Mouse (Mus musculus) kidney, postnatal 0 days (tissue): ENCODE measurements around the gene Slc2a1. TPM values are rescaled to one million over a fixed set of nuclear protein-coding genes. Genes with fewer than 3 reads are reported as not detected.

Experiments
- ATAC-seq: fragments of 200-750 bp; cut with Nextera tagmentation; replicated peaks from 2 replicates; pipeline ENCODE4 v1.8.0; 2017; ENCODE audit warnings: low read depth, moderate number of reproducible peaks, moderate TSS enrichment, moderate library complexity; ENCODE audit not compliant: low FRiP score
- DNase-seq: peaks from one replicate; pipeline ENCODE4 v3.0.0-alpha.2; 2016; ENCODE audit warnings: low spot score
- H3K27ac ChIP-seq: fragments of 300-500 bp; sonication (generic); 2 replicates; pipeline ENCODE4 v1.5.1; 2014; ENCODE audit warnings: mild to moderate bottlenecking
- H3K27me3 ChIP-seq: fragments of 300-500 bp; sonication (generic); 2 replicates; pipeline ENCODE4 v1.6.1; 2014; ENCODE audit warnings: low read length, mixed read lengths; ENCODE audit not compliant: insufficient read depth
- H3K36me3 ChIP-seq: fragments of 300-500 bp; sonication (generic); 2 replicates; pipeline ENCODE4 v1.6.1; 2014; ENCODE audit warnings: low read length, mixed read lengths; ENCODE audit not compliant: insufficient read depth
- H3K4me1 ChIP-seq: fragments of 300-500 bp; sonication (generic); replicated peaks from 2 replicates; pipeline ENCODE4 v1.6.1; 2014; ENCODE audit warnings: antibody characterized with exemption, low read length, mixed read lengths; ENCODE audit not compliant: insufficient read depth
- H3K4me2 ChIP-seq: fragments of 300-500 bp; sonication (generic); 2 replicates; pipeline ENCODE4 v1.6.1; 2014; ENCODE audit warnings: mild to moderate bottlenecking, low read length, moderate library complexity, mixed read lengths
- H3K4me3 ChIP-seq: fragments of 300-500 bp; sonication (generic); replicated peaks from 2 replicates; pipeline ENCODE4 v1.5.1; 2014; ENCODE audit warnings: low read depth, low read length
- H3K9ac ChIP-seq: fragments of 300-500 bp; sonication (generic); 2 replicates; pipeline ENCODE4 v1.6.1; 2014; ENCODE audit warnings: low read depth, low read length
- H3K9me3 ChIP-seq: fragments of 300-500 bp; sonication (generic); replicated peaks from 2 replicates; pipeline ENCODE4 v1.6.1; 2016; ENCODE audit warnings: low read length, inconsistent platforms, mixed read lengths
- CTCF ChIP-seq: IDR thresholded peaks from 2 replicates; pipeline ENCODE4 v1.5.1; 2016; ENCODE audit warnings: antibody characterized with exemption, low read depth, mild to moderate bottlenecking, moderate library complexity
- WGBS: fragments of 180-500 bp; shearing (Covaris S2); extraction: QIAGEN DNeasy Blood & Tissue Kit; methylation state at CpG from one replicate; pipeline ENCODE4 v1.1.7; 2014; 5-methylcytosine and 5-hydroxymethylcytosine counted together
- polyA plus RNA-seq: library from polyadenylated mRNA; unstranded; fragments of >200 nt; fragmentation: Nextera tagmentation; extraction: Ambion mirVana; gene quantifications from 2 replicates; pipeline ENCODE4 v1.2.1, GENCODE M21; 2015

The Slc2a1 gene
- polyA plus RNA-seq, 1 experiment from 2014 or later, result 58.0 TPM

- DNase-seq (peak; percentile 88), ATAC-seq (peak; percentile 74)
- Histone ChIP-seq H3K9me3 (no peaks in the 10 kb centered on the region), H3K4me3 (no peak overlapping the region), H3K36me3 (peaks cover 5% of the 10 kb centered on the region; the same call in 1 of the 2 replicates), H3K4me2 (peak overlapping the region; percentile 50), H3K27ac (no peak overlapping the region), H3K9ac (no peak overlapping the region), H3K4me1 (no peaks in the 10 kb centered on the region), H3K27me3 (no peaks in the 10 kb centered on the region)
- 31% methylated on average over 24 of the region's 24 CpGs for WGBS
- peak; percentile 79 for TF ChIP-seq CTCF
Measured at GRCm38 (mm10) chr4:119142230-119142871, 33.8 kb downstream of the Slc2a1 start.

- Histone ChIP-seq H3K27ac (no peak overlapping the region), H3K4me2 (no peak overlapping the region), H3K36me3 (no peaks in the 10 kb centered on the region), H3K4me1 (no peaks in the 10 kb centered on the region), H3K9me3 (no peaks in the 10 kb centered on the region), H3K9ac (no peak overlapping the region), H3K27me3 (no peaks in the 10 kb centered on the region), H3K4me3 (no peak overlapping the region)
- TF ChIP-seq CTCF, result no peak
- ATAC-seq (no peak), DNase-seq (no peak)
- 88% methylated on average over 7 of the region's 7 CpGs for WGBS
Measured at GRCm38 (mm10) chr4:119146816-119147215, 38.3 kb downstream of the Slc2a1 start.

- H3K27me3 ChIP-seq, result no peaks in the 10 kb centered on the region
- H3K9me3 ChIP-seq, result no peaks in the 10 kb centered on the region
- DNase-seq (no peak), ATAC-seq (no peak)
- no peak for TF ChIP-seq CTCF
- H3K4me1 ChIP-seq, result no peaks in the 10 kb centered on the region
- H3K4me3 ChIP-seq, result no peak overlapping the region
- 65% methylated on average over 5 of the region's 5 CpGs for WGBS
- no peak overlapping the region for H3K4me2 ChIP-seq
- no peak overlapping the region for H3K9ac ChIP-seq
- no peaks in the 10 kb centered on the region for H3K36me3 ChIP-seq
- H3K27ac ChIP-seq, result no peak overlapping the region
Measured at GRCm38 (mm10) chr4:119147347-119147746, 38.8 kb downstream of the Slc2a1 start.

- no peak for TF ChIP-seq CTCF
- no peaks in the 10 kb centered on the region for H3K36me3 ChIP-seq
- no peak for ATAC-seq
- H3K4me2 ChIP-seq, result no peak overlapping the region
- WGBS, result 70% methylated on average over 11 of the region's 11 CpGs
- H3K27ac ChIP-seq, result no peak overlapping the region
- DNase-seq, result no peak
- no peaks in the 10 kb centered on the region for H3K9me3 ChIP-seq
- no peak overlapping the region for H3K4me3 ChIP-seq
- H3K9ac ChIP-seq, result no peak overlapping the region
- H3K27me3 ChIP-seq, result no peaks in the 10 kb centered on the region
- no peaks in the 10 kb centered on the region for H3K4me1 ChIP-seq
Measured at GRCm38 (mm10) chr4:119148741-119149140, 40.2 kb downstream of the Slc2a1 start.

- Histone ChIP-seq H3K27ac (no peak overlapping the region), H3K4me2 (no peak overlapping the region), H3K9ac (no peak overlapping the region), H3K4me3 (no peak overlapping the region), H3K27me3 (no peaks in the 10 kb centered on the region), H3K9me3 (no peaks in the 10 kb centered on the region), H3K36me3 (no peaks in the 10 kb centered on the region), H3K4me1 (no peaks in the 10 kb centered on the region)
- WGBS, result 23% methylated on average over 2 of the region's 2 CpGs
- ATAC-seq (no peak), DNase-seq (peak; percentile 32)
- TF ChIP-seq CTCF, result peak; percentile 66
Measured at GRCm38 (mm10) chr4:119157186-119157585, 48.7 kb downstream of the Slc2a1 start.

- H3K9me3 ChIP-seq, result no peaks in the 10 kb centered on the region
- H3K27me3 ChIP-seq, result no peaks in the 10 kb centered on the region
- no peak overlapping the region for H3K4me3 ChIP-seq
- ATAC-seq, result no peak; the same call in 1 of the 2 replicates
- H3K4me2 ChIP-seq, result no peak overlapping the region
- no peak overlapping the region for H3K9ac ChIP-seq
- H3K36me3 ChIP-seq, result no peaks in the 10 kb centered on the region
- DNase-seq, result no peak
- no peak overlapping the region for H3K27ac ChIP-seq
- no peaks in the 10 kb centered on the region for H3K4me1 ChIP-seq
- WGBS, result 73% methylated on average over 5 of the region's 5 CpGs
- no peak for TF ChIP-seq CTCF
Measured at GRCm38 (mm10) chr4:119157891-119158290, 49.4 kb downstream of the Slc2a1 start.

- H3K4me3 ChIP-seq, result no peak overlapping the region
- H3K36me3 ChIP-seq, result no peaks in the 10 kb centered on the region
- DNase-seq, result no peak
- H3K4me2 ChIP-seq, result no peak overlapping the region
- WGBS, result 78% methylated on average over 3 of the region's 3 CpGs
- H3K9me3 ChIP-seq, result no peaks in the 10 kb centered on the region
- H3K4me1 ChIP-seq, result no peaks in the 10 kb centered on the region
- H3K27me3 ChIP-seq, result no peaks in the 10 kb centered on the region
- no peak overlapping the region for H3K9ac ChIP-seq
- no peak for TF ChIP-seq CTCF
- no peak overlapping the region for H3K27ac ChIP-seq
- no peak for ATAC-seq
Measured at GRCm38 (mm10) chr4:119161358-119161757, 52.8 kb downstream of the Slc2a1 start.
